Mouse (Mus musculus) heart, embryonic 15.5 days (tissue): ENCODE measurements around the gene Tmem60. TPM values are rescaled to one million over a fixed set of nuclear protein-coding genes. Genes with fewer than 3 reads are reported as not detected.

Experiments
- polyA plus RNA-seq: library from polyadenylated mRNA; unstranded; fragments of >200 nt; fragmentation: Nextera tagmentation; extraction: Ambion mirVana; gene quantifications from 2 replicates; pipeline ENCODE4 v1.2.1, GENCODE M21; 2015

The Tmem60 gene
- polyA plus RNA-seq, 1 experiment from 2014 or later: 47.6 TPM

Other genes with a start within 250 kb of the Tmem60 start
- gene Phtf2, start 67 bp upstream of the Tmem60 start, polyA plus RNA-seq: 31.2 and 32.9 TPM in 2 replicates
- 5.6 and 6.4 TPM in 2 replicates for gene Rsbn1l, start 74.2 kb downstream of the Tmem60 start, polyA plus RNA-seq
- gene Ptpn12, start 173.7 kb downstream of the Tmem60 start, polyA plus RNA-seq: 15.3 and 16.0 TPM in 2 replicates